Mouse (Mus musculus) MEL (cell line): ENCODE measurements around the gene Pfkfb1. TPM values are rescaled to one million over a fixed set of nuclear protein-coding genes. Genes with fewer than 3 reads are reported as not detected.
A peak's percentile ranks its signal among the peaks of the same experiment; 100 is the strongest.

ENCODE experiments used
- DNase-seq: peaks from one replicate; pipeline ENCODE4 v3.0.0; 2011; ENCODE audit warnings: low read depth, low spot score
- H3K27ac ChIP-seq: 2 replicates; pipeline ENCODE4 v1.5.1; 2012; ENCODE audit warnings: low read depth, mild to moderate bottlenecking, control low read depth, low read length, moderate library complexity; ENCODE audit not compliant: control insufficient read depth
- H3K27me3 ChIP-seq, 2 experiments: fragments of 150-350 bp in 1 of 2; sonication (generic) in 1 of 2; 2 replicates each; pipeline ENCODE4 v1.6.1; 2012; ENCODE audit warnings: low read length in 2 of 2, mild to moderate bottlenecking in 2 of 2, improper control_type of control experiment in 1 of 2, moderate library complexity in 1 of 2; ENCODE audit not compliant: insufficient read depth in 2 of 2, control insufficient read depth in 1 of 2
- H3K36me3 ChIP-seq, 2 experiments: 2 replicates each; pipeline ENCODE4 v1.6.1; 2012 to 2014; ENCODE audit warnings: low read length in 2 of 2, improper control_type of control experiment in 1 of 2, inconsistent platforms in 1 of 2, mild to moderate bottlenecking in 1 of 2; ENCODE audit not compliant: insufficient read depth in 2 of 2, control insufficient read depth in 1 of 2
- H3K4me1 ChIP-seq, 2 experiments: fragments of 150-350 bp in 1 of 2; sonication (generic) in 1 of 2; 2 replicates each; pipeline ENCODE4 v1.6.1; 2012; ENCODE audit warnings: low read length in 2 of 2, improper control_type of control experiment in 1 of 2, mild to moderate bottlenecking in 1 of 2; ENCODE audit not compliant: insufficient read depth in 2 of 2, control insufficient read depth in 1 of 2
- H3K4me3 ChIP-seq, 2 experiments: fragments of 150-350 bp in 1 of 2; sonication (generic) in 1 of 2; 2 replicates each; pipeline ENCODE4 v1.5.1; 2012; ENCODE audit warnings: low read depth in 2 of 2, low read length in 2 of 2, mild to moderate bottlenecking in 2 of 2, moderate library complexity in 2 of 2, control low read depth in 1 of 2, improper control_type of control experiment in 1 of 2; ENCODE audit not compliant: control insufficient read depth in 1 of 2, insufficient read depth in 1 of 2
- H3K79me2 ChIP-seq: 2 replicates; pipeline ENCODE4 v1.6.1; 2012; ENCODE audit warnings: mild to moderate bottlenecking, low read length, moderate library complexity; ENCODE audit not compliant: control insufficient read depth, poor library complexity, insufficient read depth
- H3K9ac ChIP-seq: 2 replicates; pipeline ENCODE4 v1.6.1; 2012; ENCODE audit warnings: low read depth, mild to moderate bottlenecking, control low read depth, low read length, moderate library complexity; ENCODE audit not compliant: control insufficient read depth, poor library complexity, severe bottlenecking
- H3K9me3 ChIP-seq: fragments of 150-350 bp; sonication (generic); replicated peaks from 2 replicates; pipeline ENCODE4 v1.6.1; 2012; ENCODE audit warnings: mild to moderate bottlenecking, low read length, improper control_type of control experiment, moderate library complexity; ENCODE audit not compliant: insufficient read depth
- BHLHE40 ChIP-seq: IDR thresholded peaks from 2 replicates; pipeline ENCODE4 v1.6.1; 2012; ENCODE audit warnings: low read depth, mild to moderate bottlenecking, inconsistent platforms, low read length, improper control_type of control experiment, borderline replicate concordance
- CHD1 ChIP-seq: IDR thresholded peaks from 2 replicates; pipeline ENCODE4 v1.6.1; 2012; ENCODE audit warnings: low read depth, mild to moderate bottlenecking, inconsistent platforms, low read length, improper control_type of control experiment
- CHD2 ChIP-seq: IDR thresholded peaks from 2 replicates; pipeline ENCODE4 v1.6.1; 2011; ENCODE audit warnings: low read length, improper control_type of control experiment
- CTCF ChIP-seq, 3 experiments: IDR thresholded peaks in 2 of 3; conservative IDR thresholded peaks in 1 of 3; 2 replicates each; pipeline ENCODE4 v1.5.1; 2011 to 2012; ENCODE audit warnings: low read length in 3 of 3, low read depth in 2 of 3, mild to moderate bottlenecking in 2 of 3, improper control_type of control experiment in 1 of 3, inconsistent platforms in 1 of 3, mixed read lengths in 1 of 3, moderate library complexity in 1 of 3; ENCODE audit not compliant: control insufficient read depth in 1 of 3, insufficient read depth in 1 of 3, poor library complexity in 1 of 3, severe bottlenecking in 1 of 3
- E2F4 ChIP-seq: IDR thresholded peaks from 2 replicates; pipeline ENCODE4 v1.6.1; 2011; ENCODE audit warnings: low read depth, low read length, improper control_type of control experiment, borderline replicate concordance
- ELF1 ChIP-seq: IDR thresholded peaks from 2 replicates; pipeline ENCODE4 v1.6.1; 2014; ENCODE audit warnings: low read depth, mild to moderate bottlenecking, inconsistent platforms, low read length, improper control_type of control experiment, moderate library complexity
- ETS1 ChIP-seq: IDR thresholded peaks from 2 replicates; pipeline ENCODE4 v1.6.1; 2012; ENCODE audit warnings: low read depth, mild to moderate bottlenecking, inconsistent platforms, low read length, improper control_type of control experiment, moderate library complexity
- JUND ChIP-seq: IDR thresholded peaks from 2 replicates; pipeline ENCODE4 v1.6.1; 2011; ENCODE audit warnings: low read depth, mild to moderate bottlenecking, improper control_type of control experiment, low read length
- KAT2A ChIP-seq: conservative IDR thresholded peaks from 2 replicates; pipeline ENCODE4 v1.6.1; 2012; ENCODE audit warnings: low read depth, low read length, improper control_type of control experiment, inconsistent platforms
- MAX ChIP-seq: IDR thresholded peaks from 2 replicates; pipeline ENCODE4 v1.6.1; 2011; ENCODE audit warnings: low read length, improper control_type of control experiment
- MAZ ChIP-seq: IDR thresholded peaks from 2 replicates; pipeline ENCODE4 v1.6.1; 2012; ENCODE audit warnings: low read depth, mild to moderate bottlenecking, inconsistent platforms, low read length, improper control_type of control experiment
- MEF2A ChIP-seq: IDR thresholded peaks from 2 replicates; pipeline ENCODE4 v1.6.1; 2014; ENCODE audit warnings: low read depth, mild to moderate bottlenecking, inconsistent platforms, low read length, improper control_type of control experiment; ENCODE audit not compliant: poor library complexity, insufficient replicate concordance, severe bottlenecking; ENCODE audit errors: extremely low read depth
- MXI1 ChIP-seq: IDR thresholded peaks from 2 replicates; pipeline ENCODE4 v1.6.1; 2011; ENCODE audit warnings: mild to moderate bottlenecking, low read depth, low read length, improper control_type of control experiment
- MYB ChIP-seq: IDR thresholded peaks from 2 replicates; pipeline ENCODE4 v1.6.1; 2011; ENCODE audit warnings: mild to moderate bottlenecking, low read depth, low read length, improper control_type of control experiment
- MYC ChIP-seq: IDR thresholded peaks from 2 replicates; pipeline ENCODE4 v1.6.1; 2011; ENCODE audit warnings: low read depth, mild to moderate bottlenecking, low read length, improper control_type of control experiment, moderate library complexity
- NELFE ChIP-seq: IDR thresholded peaks from 2 replicates; pipeline ENCODE4 v1.6.1; 2011; ENCODE audit warnings: low read depth, low read length, improper control_type of control experiment
- POLR2A ChIP-seq, 2 experiments: IDR thresholded peaks; 2 replicates each; pipeline ENCODE4 v1.6.1; 2011 to 2012; ENCODE audit warnings: low read length in 2 of 2, mild to moderate bottlenecking in 2 of 2, control low read depth in 1 of 2, improper control_type of control experiment in 1 of 2, low read depth in 1 of 2, moderate library complexity in 1 of 2; ENCODE audit not compliant: control insufficient read depth in 1 of 2, insufficient read depth in 1 of 2, poor library complexity in 1 of 2
- POLR2AphosphoS2 ChIP-seq: IDR thresholded peaks from 2 replicates; pipeline ENCODE4 v1.6.1; 2011; ENCODE audit warnings: low read length, improper control_type of control experiment
- RAD21 ChIP-seq: IDR thresholded peaks from 2 replicates; pipeline ENCODE4 v1.6.1; 2011; ENCODE audit warnings: mild to moderate bottlenecking, low read depth, low read length, improper control_type of control experiment
- RCOR1 ChIP-seq: IDR thresholded peaks from 2 replicates; pipeline ENCODE4 v1.6.1; 2012; ENCODE audit warnings: low read depth, mild to moderate bottlenecking, inconsistent platforms, low read length, improper control_type of control experiment
- SIN3A ChIP-seq: IDR thresholded peaks from 2 replicates; pipeline ENCODE4 v1.6.1; 2012; ENCODE audit warnings: low read length, improper control_type of control experiment, inconsistent platforms
- SMC3 ChIP-seq: IDR thresholded peaks from 2 replicates; pipeline ENCODE4 v1.6.1; 2011; ENCODE audit warnings: low read depth, low read length, improper control_type of control experiment
- TBP ChIP-seq: IDR thresholded peaks from 2 replicates; pipeline ENCODE4 v1.8.0; 2011; ENCODE audit warnings: low read depth, low read length, improper control_type of control experiment
- TCF12 ChIP-seq: IDR thresholded peaks from 2 replicates; pipeline ENCODE4 v1.6.1; 2014; ENCODE audit warnings: low read depth, mild to moderate bottlenecking, inconsistent platforms, low read length, improper control_type of control experiment, moderate library complexity
- UBTF ChIP-seq: IDR thresholded peaks from 2 replicates; pipeline ENCODE4 v1.6.1; 2012; ENCODE audit warnings: low read depth, mild to moderate bottlenecking, inconsistent platforms, low read length, improper control_type of control experiment, moderate library complexity, borderline replicate concordance; ENCODE audit not compliant: insufficient read depth
- USF1 ChIP-seq: IDR thresholded peaks from 2 replicates; pipeline ENCODE4 v1.6.1; 2014; ENCODE audit warnings: low read depth, mild to moderate bottlenecking, inconsistent platforms, low read length, improper control_type of control experiment, moderate library complexity
- USF2 ChIP-seq, 2 experiments: IDR thresholded peaks; 2 replicates each; pipeline ENCODE4 v1.6.1; 2011 to 2012; ENCODE audit warnings: improper control_type of control experiment in 2 of 2, low read length in 2 of 2, borderline replicate concordance in 1 of 2, inconsistent platforms in 1 of 2, low read depth in 1 of 2, mild to moderate bottlenecking in 1 of 2; ENCODE audit not compliant: insufficient read depth in 1 of 2
- ZC3H11A ChIP-seq: IDR thresholded peaks from 2 replicates; pipeline ENCODE4 v1.6.1; 2012; ENCODE audit warnings: low read depth, mild to moderate bottlenecking, inconsistent platforms, low read length, improper control_type of control experiment
- ZKSCAN1 ChIP-seq: IDR thresholded peaks from 2 replicates; pipeline ENCODE4 v1.6.1; 2012; ENCODE audit warnings: low read depth, mild to moderate bottlenecking, inconsistent platforms, low read length, improper control_type of control experiment, moderate library complexity
- ZMIZ1 ChIP-seq: IDR thresholded peaks from 2 replicates; pipeline ENCODE4 v1.6.1; 2012; ENCODE audit warnings: low read depth, mild to moderate bottlenecking, inconsistent platforms, low read length, improper control_type of control experiment, moderate library complexity
- ZNF384 ChIP-seq: IDR thresholded peaks from 2 replicates; pipeline ENCODE4 v1.6.1; 2012; ENCODE audit warnings: low read depth, mild to moderate bottlenecking, inconsistent platforms, low read length, improper control_type of control experiment
- polyA plus RNA-seq, 2 experiments: library from polyadenylated mRNA; stranded (reverse) in 1 of 2; unstranded in 1 of 2; fragments of >175 nt in 1 of 2; fragments of >200 nt in 1 of 2; gene quantifications; 2 replicates each; pipeline versions ENCODE4 v1.2.1 to v1.2.4; 2012; ENCODE audit warnings: low replicate concordance in 2 of 2, low read depth in 1 of 2; ENCODE audit not compliant: insufficient read length in 2 of 2, insufficient read depth in 1 of 2, missing spikeins in 1 of 2
- total RNA-seq: library from RNA; depleted of rRNA; stranded (reverse); fragments of 300-350 nt; gene quantifications from 2 replicates; pipeline ENCODE4 v1.2.3, GENCODE M21; 2012

Gene Pfkfb1
- total and polyA plus RNA-seq, 3 experiments = 1.9 to 10.3 TPM; not detected in 1

GRCm38 (mm10) chrX:150598882-150599281, 10.9 kb downstream of the Pfkfb1 start:
- H3K27me3 ChIP-seq = no peaks in the 10 kb centered on the region
- H3K36me3 ChIP-seq = peaks cover 0 to 9% of the 10 kb centered on the region in 2 experiments; a peak in 2 of 4 replicates
- no peaks in the 10 kb centered on the region for H3K79me2 ChIP-seq
- no peak overlapping the region for H3K9ac ChIP-seq
- H3K4me3 ChIP-seq = no peak overlapping the region
- DNase-seq = no peak
- H3K9me3 ChIP-seq = no peaks in the 10 kb centered on the region
- H3K27ac ChIP-seq = no peak overlapping the region
- peaks cover 0 to 10% of the 10 kb centered on the region in 2 experiments; a peak in 2 of 4 replicates for H3K4me1 ChIP-seq
- TF ChIP-seq MAX = no peak
- TF ChIP-seq ETS1 = no peak
- TF ChIP-seq SIN3A = no peak
- no peak for TF ChIP-seq CHD2
- TF ChIP-seq KAT2A = no peak
- TF ChIP-seq MYB = no peak

DNA sequence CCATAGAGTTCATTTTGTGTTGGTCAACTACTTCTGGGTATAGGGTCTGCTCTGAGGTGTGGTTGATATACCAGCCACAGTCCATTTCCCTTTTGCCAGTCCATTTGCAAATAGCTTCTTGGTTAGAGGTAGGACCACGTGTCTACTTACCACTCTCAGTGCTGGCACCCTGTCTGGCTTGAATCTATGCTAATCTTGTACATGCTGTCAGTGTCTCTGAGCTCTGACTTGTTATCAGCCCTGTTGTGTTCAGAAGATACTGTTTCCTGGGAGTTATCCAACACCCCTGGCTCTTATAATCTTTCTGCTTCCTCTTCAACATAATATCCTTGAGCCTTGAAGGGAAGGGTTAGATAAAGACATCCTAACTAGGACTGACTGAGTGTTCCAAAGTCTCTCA, 48.4 kb downstream of the Pfkfb1 start:
- H3K79me2 ChIP-seq = no peaks in the 10 kb centered on the region
- H3K27me3 ChIP-seq = no peaks in the 10 kb centered on the region
- no peak overlapping the region for H3K4me3 ChIP-seq
- peak; percentile 80 for DNase-seq
- H3K27ac ChIP-seq = peak overlapping the region; percentile 43; the same call in 1 of the 2 replicates
- H3K4me1 ChIP-seq = peaks cover 0 to 4% of the 10 kb centered on the region in 2 experiments; a peak in 3 of 4 replicates
- H3K9me3 ChIP-seq = no peaks in the 10 kb centered on the region
- H3K9ac ChIP-seq = no peak overlapping the region
- H3K36me3 ChIP-seq = peaks cover 0 to 10% of the 10 kb centered on the region in 2 experiments; a peak in 2 of 4 replicates
- TF ChIP-seq TBP = no peak
- no peak for TF ChIP-seq ZMIZ1
- TF ChIP-seq POLR2AphosphoS2 = no peak
- no peak for TF ChIP-seq ZNF384
- TF ChIP-seq ELF1 = no peak
- TF ChIP-seq JUND = no peak
- no peak for TF ChIP-seq NELFE
- no peak for TF ChIP-seq MEF2A
- TF ChIP-seq MAZ = no peak
- TF ChIP-seq MYC = peak; percentile 88
- no peak for TF ChIP-seq E2F4
- no peak for TF ChIP-seq USF2 (IDR thresholded peaks at IDR 0.05; ENCODE audit: borderline replicate concordance in 1 of 2, insufficient read depth in 1 of 2, low read depth in 1 of 2, low read length in 2 of 2)
- TF ChIP-seq ETS1 = peak; percentile 61; the same call in 1 of the 2 replicates
- TF ChIP-seq SMC3 = no peak
- TF ChIP-seq ZKSCAN1 = no peak
- TF ChIP-seq MYB = no peak
- TF ChIP-seq SIN3A = peak; percentile 65; the same call in 1 of the 2 replicates
- TF ChIP-seq CHD2 = no peak
- peak; percentile 94 for TF ChIP-seq TCF12
- peak; percentile 92 for TF ChIP-seq MXI1
- TF ChIP-seq CHD1 = no peak
- TF ChIP-seq RAD21 = no peak
- TF ChIP-seq BHLHE40 = no peak
- peak; percentile 97 for TF ChIP-seq RCOR1
- TF ChIP-seq ZC3H11A = no peak
- TF ChIP-seq MAX = peak; percentile 90
- TF ChIP-seq USF1 = peak; percentile 82
- no peak for TF ChIP-seq POLR2A (IDR thresholded peaks at IDR 0.05; ENCODE audit: control insufficient read depth in 1 of 2, insufficient read depth in 1 of 2, low read depth in 1 of 2, low read length in 2 of 2, poor library complexity in 1 of 2)
- no peak for TF ChIP-seq CTCF (IDR thresholded peaks at IDR 0.05 in 2 of 3, conservative IDR thresholded peaks at IDR 0.05 in 1 of 3; ENCODE audit: control insufficient read depth in 1 of 3, insufficient read depth in 1 of 3, low read depth in 2 of 3, low read length in 3 of 3, poor library complexity in 1 of 3, severe bottlenecking in 1 of 3)
- TF ChIP-seq UBTF = no peak
